Mouse (Mus musculus) macrophage (primary cell): Measurements from ENCODE around the gene Coq9. TPM values are rescaled to one million over a fixed set of nuclear protein-coding genes. Genes with fewer than 3 reads are reported as not detected.

Experiments
- H3K27ac ChIP-seq: fragments of 350-480 bp; formaldehyde crosslinking; 2 replicates; pipeline ENCODE4 v1.9.0; 2021
- H3K36me3 ChIP-seq: fragments of 350-480 bp; formaldehyde crosslinking; 2 replicates; pipeline ENCODE4 v1.9.0; 2021; ENCODE audit errors: inconsistent target
- H3K4me3 ChIP-seq: fragments of 350-480 bp; formaldehyde crosslinking; 2 replicates; pipeline ENCODE4 v1.9.0; 2021; ENCODE audit errors: inconsistent target
- H3K79me2 ChIP-seq: fragments of 350-480 bp; formaldehyde crosslinking; 2 replicates; pipeline ENCODE4 v1.9.0; 2021; ENCODE audit errors: inconsistent target
- WGBS: methylation state at CpG from one replicate; pipeline ENCODE4 v1.1.7; 2026; ENCODE audit warnings: inconsistent platforms; ENCODE audit not compliant: missing documents; 5-methylcytosine and 5-hydroxymethylcytosine counted together
- polyA plus RNA-seq: library from polyadenylated mRNA; stranded (reverse); fragments of 250-400 nt; gene quantifications from 3 replicates; pipeline ENCODE4 v1.2.4, GENCODE M21; 2018; ENCODE audit warnings: inconsistent platforms
- total RNA-seq, 78 experiments: library from RNA; depleted of rRNA; stranded (reverse); fragments of 250-400 nt; gene quantifications; 1 replicate in 9 of 78; 2 replicates in 24 of 78; 3 replicates in 43 of 78; 4 replicates in 2 of 78; pipeline ENCODE4 v1.2.4; 2018; ENCODE audit warnings: inconsistent platforms in 56 of 78

The Coq9 gene
- total RNA-seq (2018; cell fraction: chromatin; rRNA removed) = 10 to 100 TPM in 25 of 26 experiments, 1 to 10 TPM in 1; 6.0 to 77.7 (median 34.9) TPM
- total RNA-seq (2018; cell fraction: cytosol; rRNA removed) = 10 to 100 TPM in 25 of 26 experiments, 1 to 10 TPM in 1; 9.7 to 23.2 (median 18.5) TPM
- total RNA-seq (2018; cell fraction: nucleus; rRNA removed) = 10 to 100 TPM in 23 of 26 experiments, 1 to 10 TPM in 3; 8.2 to 53.7 (median 21.7) TPM
- polyA plus RNA-seq = 15.7 to 29.9 TPM (median 26.3 TPM) in 3 replicates

- 1% methylated on average over 82 of the region's 82 CpGs for WGBS
- H3K36me3 ChIP-seq = peaks cover 6% of the 10 kb centered on the region; the same call in 1 of the 2 replicates
- peak within 1 kb of the TSS; percentile 95 for H3K4me3 ChIP-seq
- H3K79me2 ChIP-seq = peaks cover 50% of the 10 kb centered on the region
- peak within 1 kb of the TSS; percentile 80 for H3K27ac ChIP-seq
Observed at GRCm38 (mm10) chr8:94837662-94838574, at the start of gene Coq9, which contains the start of gene Ciapin1. Coq9 (plus strand) TSS chr8:94838321. Ciapin1 (minus strand) TSS chr8:94838358.

- 93% methylated on average over 10 of the region's 10 CpGs for whole genome bisulfite sequencing
- Histone ChIP-seq H3K79me2 (no peaks in the 10 kb centered on the region), H3K4me3 (no peak overlapping the region), H3K36me3 (no peaks in the 10 kb centered on the region), H3K27ac (no peak overlapping the region)
Observed at GRCm38 (mm10) chr8:94789256-94789955, 48.7 kb upstream of the Coq9 start.

DNA sequence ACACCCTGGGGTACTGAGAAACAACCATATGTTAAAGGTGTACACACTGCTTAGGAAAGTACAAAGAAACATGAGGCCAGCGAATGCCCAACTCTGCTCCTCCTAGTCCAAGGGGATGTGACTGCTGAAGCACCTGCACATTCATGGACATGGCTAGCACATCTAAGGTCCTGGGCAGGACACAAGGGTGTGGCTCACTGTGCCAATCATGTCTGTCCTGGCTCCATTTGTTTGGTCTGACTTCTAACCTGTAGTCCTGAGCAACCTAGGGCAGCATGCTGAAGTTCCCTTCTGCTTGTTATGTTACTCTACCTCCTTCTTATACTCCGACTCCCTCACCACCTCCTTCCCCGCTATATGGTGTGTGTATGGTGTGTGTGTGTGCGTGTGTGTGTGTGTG is 43.8 kb upstream of the Coq9 start:
- 93% methylated on average over 4 of the region's 4 CpGs for whole genome bisulfite sequencing
- H3K79me2 ChIP-seq = no peaks in the 10 kb centered on the region
- no peak overlapping the region for H3K4me3 ChIP-seq
- H3K36me3 ChIP-seq = no peaks in the 10 kb centered on the region
- H3K27ac ChIP-seq = no peak overlapping the region

DNA sequence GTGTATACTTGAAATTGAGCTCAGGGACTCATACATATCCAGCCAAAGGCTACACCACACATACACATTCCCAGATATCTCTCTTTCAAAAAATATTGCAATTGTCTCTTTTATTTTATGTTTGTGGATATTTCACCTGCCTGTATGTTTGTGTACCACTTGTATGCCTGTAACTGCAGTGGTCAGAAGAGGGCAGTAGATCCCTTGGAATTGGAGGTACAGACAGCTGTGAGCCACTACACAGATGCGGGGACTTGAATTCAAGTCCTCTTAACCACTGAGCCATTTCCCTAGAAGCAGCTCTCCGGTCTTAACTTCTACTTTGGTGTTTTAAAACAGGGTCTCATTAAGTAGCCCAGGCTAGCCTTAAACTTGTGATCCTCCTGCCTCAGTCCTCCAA is 43.3 kb upstream of the Coq9 start:
- Histone ChIP-seq H3K27ac (no peak overlapping the region), H3K36me3 (no peaks in the 10 kb centered on the region), H3K4me3 (no peak overlapping the region), H3K79me2 (no peaks in the 10 kb centered on the region)
- 89% methylated on average over 2 of the region's 2 CpGs for WGBS

DNA sequence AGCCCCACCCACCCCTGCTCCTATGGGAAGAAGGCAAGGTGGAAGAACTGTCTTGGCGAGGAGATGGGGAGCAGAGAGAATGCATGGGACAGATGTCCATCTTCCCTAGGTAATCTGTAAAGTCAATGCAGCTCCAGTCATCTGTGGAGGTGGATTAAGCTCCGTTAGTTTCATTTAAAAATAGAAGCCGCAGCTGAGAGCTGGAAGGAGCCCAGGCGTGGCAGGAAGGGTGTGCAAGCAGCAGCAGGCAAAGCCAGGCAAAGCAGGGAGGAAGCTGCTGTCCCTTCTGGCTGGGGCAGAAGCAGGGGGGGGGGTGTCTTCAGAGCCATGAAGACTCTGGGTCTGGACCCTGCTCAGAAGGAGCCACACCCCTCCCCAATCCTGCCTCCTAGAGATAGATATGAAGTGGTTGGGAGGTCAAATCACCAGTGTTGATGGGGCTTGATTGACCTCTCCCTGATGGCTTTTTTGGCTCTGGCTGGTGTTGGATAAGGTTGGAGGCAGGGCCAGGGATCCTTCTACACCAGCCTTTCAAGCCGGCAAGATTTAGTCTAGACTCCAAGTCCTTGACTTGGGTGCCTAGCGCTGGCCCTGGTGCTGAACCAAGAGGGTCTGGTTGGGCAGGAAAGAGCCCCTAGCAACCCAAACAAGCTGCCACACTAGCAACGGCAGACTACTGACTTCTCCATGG is 37.7 kb upstream of the Coq9 start:
- Histone ChIP-seq H3K79me2 (no peaks in the 10 kb centered on the region), H3K27ac (no peak overlapping the region), H3K36me3 (no peaks in the 10 kb centered on the region), H3K4me3 (no peak overlapping the region)
- 28% methylated on average over 7 of the region's 7 CpGs for WGBS

DNA sequence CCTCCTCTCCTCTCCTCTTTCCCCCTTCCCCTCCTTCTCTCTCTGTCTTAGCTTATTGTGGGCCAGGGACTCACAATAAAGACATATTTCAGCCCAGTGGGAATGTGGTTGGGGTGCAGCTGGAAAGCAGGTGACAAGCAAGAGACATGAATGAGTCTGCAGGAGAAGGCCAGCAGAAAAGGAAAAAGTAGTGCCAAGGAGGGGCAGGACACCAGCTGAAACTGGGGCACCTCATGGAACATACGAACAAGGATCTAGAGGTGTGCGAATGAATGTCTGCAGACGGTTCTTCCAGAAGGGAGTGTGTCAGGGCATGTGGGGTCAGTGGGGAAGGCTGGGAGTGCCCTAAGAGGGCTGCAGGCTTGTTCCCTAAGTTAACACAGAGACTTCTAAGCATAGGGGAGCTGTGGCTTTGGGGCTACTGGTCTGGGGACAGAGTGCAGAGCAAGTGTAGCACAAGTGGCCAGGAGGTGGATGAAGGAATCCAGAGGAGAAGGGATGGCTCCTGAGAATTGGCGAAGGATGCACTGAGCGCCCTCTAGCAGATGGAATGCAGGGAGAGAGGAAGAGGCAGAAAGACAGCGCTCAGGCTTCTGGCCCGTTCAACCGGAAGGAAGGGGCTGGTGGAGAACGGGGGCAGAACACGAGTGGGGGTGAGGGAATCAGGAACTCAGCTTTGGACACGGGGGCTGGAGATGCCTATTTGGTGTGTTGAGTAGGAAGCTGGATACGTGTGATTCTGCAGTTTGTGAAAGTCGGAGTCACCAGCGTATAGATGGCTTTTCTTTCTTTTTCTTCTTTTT is 36.6 kb upstream of the Coq9 start:
- no peak overlapping the region for H3K27ac ChIP-seq
- no peaks in the 10 kb centered on the region for H3K36me3 ChIP-seq
- no peak overlapping the region for H3K4me3 ChIP-seq
- H3K79me2 ChIP-seq = no peaks in the 10 kb centered on the region
- 26% methylated on average over 12 of the region's 14 CpGs for WGBS

- Histone ChIP-seq H3K79me2 (no peaks in the 10 kb centered on the region), H3K27ac (no peak overlapping the region), H3K4me3 (no peak overlapping the region), H3K36me3 (no peaks in the 10 kb centered on the region)
- 3% methylated on average over 4 of the region's 4 CpGs for WGBS
Observed at GRCm38 (mm10) chr8:94802375-94802774, 35.7 kb upstream of the Coq9 start.

DNA sequence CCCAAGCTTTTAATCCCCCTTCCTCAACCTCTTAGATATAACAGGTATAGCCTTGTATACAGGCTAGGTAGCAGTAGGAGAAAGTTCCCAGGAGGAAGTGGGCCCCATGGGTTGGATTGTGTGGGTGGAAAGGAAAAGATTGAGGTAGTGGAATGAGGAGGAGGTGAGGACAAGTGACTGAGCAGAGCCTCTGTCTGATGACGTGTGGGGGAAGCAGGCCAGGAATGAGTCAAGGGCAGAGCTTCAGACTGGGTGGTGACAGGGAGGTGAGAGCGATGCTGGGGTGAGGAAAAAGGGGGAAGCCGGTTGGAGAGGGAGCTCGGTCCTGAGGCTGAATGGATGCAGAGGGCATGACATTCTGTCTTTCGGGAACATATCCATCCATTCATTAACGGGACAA is 34.6 kb upstream of the Coq9 start:
- Histone ChIP-seq H3K36me3 (no peaks in the 10 kb centered on the region), H3K4me3 (no peak overlapping the region), H3K27ac (no peak overlapping the region), H3K79me2 (no peaks in the 10 kb centered on the region)
- WGBS = 74% methylated on average over 6 of the region's 6 CpGs

- Histone ChIP-seq H3K36me3 (no peaks in the 10 kb centered on the region), H3K79me2 (no peaks in the 10 kb centered on the region), H3K4me3 (no peak overlapping the region), H3K27ac (no peak overlapping the region)
- WGBS = 23% methylated on average over 10 of the region's 10 CpGs
Observed at GRCm38 (mm10) chr8:94804546-94805340, 33.4 kb upstream of the Coq9 start.

GRCm38 (mm10) chr8:94805811-94806210 is 32.3 kb upstream of the Coq9 start:
- Histone ChIP-seq H3K79me2 (no peaks in the 10 kb centered on the region), H3K27ac (no peak overlapping the region), H3K4me3 (no peak overlapping the region), H3K36me3 (no peaks in the 10 kb centered on the region)
- WGBS = 81% methylated on average over 3 of the region's 4 CpGs

DNA sequence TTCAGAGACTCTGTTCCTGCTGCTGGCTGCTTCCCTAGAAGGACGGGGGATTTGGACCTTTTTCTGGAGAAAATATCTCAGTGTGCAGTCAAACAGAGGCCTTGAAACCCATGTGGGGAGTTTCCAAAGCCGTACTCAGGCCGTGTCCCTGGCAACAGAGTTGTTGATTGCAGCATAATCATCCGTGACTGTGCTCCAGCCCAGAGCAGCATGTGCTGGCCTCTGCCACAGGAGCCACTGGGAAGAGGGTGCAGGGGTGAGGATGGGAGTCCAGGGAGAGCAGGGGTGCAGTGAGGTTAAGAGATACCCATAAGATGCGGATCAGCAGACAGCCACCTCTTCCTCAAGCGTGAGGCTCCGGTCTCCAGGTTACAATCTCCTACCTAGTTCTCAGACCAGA is 30.6 kb upstream of the Coq9 start:
- Histone ChIP-seq H3K27ac (no peak overlapping the region), H3K4me3 (no peak overlapping the region), H3K36me3 (no peaks in the 10 kb centered on the region), H3K79me2 (no peaks in the 10 kb centered on the region)
- WGBS = 95% methylated on average over 7 of the region's 7 CpGs

DNA sequence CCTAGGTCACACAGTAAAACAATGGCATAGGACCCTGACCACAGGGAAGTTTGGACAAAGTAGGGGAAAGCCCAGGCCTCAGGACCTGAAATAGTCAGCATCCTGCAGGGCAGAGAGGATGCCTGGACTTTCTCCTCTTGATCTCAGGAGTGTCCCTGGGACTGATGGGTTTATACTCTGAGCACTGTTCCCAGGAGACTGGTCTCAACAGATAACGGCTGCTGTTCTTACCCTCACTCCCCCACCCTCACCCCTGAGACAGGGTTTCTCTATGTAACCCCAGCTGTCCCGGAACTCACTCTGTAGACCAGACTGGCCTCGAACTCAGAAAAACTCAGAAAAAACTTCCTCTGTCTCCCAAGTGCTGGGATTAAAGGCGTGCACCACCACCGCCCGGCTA is 29.7 kb upstream of the Coq9 start:
- H3K36me3 ChIP-seq = no peaks in the 10 kb centered on the region
- no peak overlapping the region for H3K4me3 ChIP-seq
- no peak overlapping the region for H3K27ac ChIP-seq
- no peaks in the 10 kb centered on the region for H3K79me2 ChIP-seq
- WGBS = 96% methylated on average over 6 of the region's 6 CpGs

GRCm38 (mm10) chr8:94810153-94810552 is 28.0 kb upstream of the Coq9 start, which contains the start of gene Ccl17:
Ccl17 (plus strand) TSS chr8:94810453.
- WGBS = 55% methylated on average over 3 of the region's 3 CpGs
- no peak within 1 kb of the TSS for H3K27ac ChIP-seq
- no peaks in the 10 kb centered on the region for H3K36me3 ChIP-seq
- H3K79me2 ChIP-seq = no peaks in the 10 kb centered on the region
- H3K4me3 ChIP-seq = no peak within 1 kb of the TSS
